Mouse (Mus musculus): ENCODE results near the gene Tmem145.
"Not testable (repeated sequence)": the region's sequence is repeated elsewhere in the genome, so short reads cannot be mapped to it uniquely, and the experiment has no call there.

Gene Tmem145

DNA sequence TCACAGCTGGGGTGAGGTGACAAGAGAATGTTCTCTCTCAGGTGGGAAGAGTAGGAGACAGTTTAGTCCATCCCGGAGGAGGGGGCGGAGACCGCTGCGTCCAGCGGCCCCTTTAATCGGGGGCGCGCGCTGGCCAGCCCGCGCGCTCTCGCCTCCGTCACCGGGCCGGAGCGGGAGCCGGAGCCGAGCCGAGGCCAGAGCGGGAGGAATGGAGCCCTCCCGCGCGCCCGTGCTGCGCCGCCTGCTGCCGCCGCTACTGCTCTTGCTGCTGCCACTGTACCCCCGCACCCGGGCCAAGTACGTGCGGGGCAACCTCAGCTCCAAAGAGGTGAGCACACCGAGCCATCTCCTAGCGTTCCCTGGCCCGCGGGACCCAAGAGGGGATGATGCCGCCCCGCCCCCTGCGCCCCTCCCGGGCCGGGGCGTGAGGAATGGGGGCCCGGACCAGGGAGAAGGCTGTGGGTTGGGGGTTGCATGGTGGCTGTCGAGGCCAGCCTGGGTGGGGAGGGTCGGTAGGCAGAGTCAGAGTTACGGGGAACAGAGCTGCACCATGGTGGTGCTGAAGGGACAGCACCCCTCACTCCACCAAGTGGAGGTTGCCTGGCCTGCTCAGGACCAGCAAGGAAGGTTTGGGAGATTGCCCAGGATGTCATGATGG is at the start of gene Tmem145:
Gene Tmem145, plus strand, starts transcription at position 151 of the 658 bp plus-strand sequence.
- peak in 1 of 2 experiments; percentile 26 for DNase-seq (ENCODE audit: low spot score in 2 of 2)

DNA sequence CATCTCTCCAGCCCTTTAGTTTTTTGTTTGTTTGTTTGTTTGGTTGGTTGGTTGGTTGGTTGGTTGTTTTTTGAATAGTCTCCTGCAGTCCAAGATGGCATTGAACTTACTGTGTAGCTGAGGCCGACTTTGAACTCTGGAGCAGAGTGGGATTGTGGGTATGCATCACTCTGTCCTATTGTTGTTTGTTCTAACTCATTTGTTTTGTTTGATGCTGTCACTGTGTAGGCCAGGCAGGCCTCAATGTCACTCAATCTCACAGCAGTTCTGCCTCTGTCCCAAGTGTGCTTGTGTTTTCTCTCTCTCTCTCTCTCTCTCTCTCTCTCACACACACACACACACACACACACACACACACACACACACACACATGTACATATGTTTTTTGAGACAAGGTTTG is 44.0 kb upstream of the Tmem145 start:
- no peak for DNase-seq (ENCODE audit: low spot score in 2 of 2)

DNA sequence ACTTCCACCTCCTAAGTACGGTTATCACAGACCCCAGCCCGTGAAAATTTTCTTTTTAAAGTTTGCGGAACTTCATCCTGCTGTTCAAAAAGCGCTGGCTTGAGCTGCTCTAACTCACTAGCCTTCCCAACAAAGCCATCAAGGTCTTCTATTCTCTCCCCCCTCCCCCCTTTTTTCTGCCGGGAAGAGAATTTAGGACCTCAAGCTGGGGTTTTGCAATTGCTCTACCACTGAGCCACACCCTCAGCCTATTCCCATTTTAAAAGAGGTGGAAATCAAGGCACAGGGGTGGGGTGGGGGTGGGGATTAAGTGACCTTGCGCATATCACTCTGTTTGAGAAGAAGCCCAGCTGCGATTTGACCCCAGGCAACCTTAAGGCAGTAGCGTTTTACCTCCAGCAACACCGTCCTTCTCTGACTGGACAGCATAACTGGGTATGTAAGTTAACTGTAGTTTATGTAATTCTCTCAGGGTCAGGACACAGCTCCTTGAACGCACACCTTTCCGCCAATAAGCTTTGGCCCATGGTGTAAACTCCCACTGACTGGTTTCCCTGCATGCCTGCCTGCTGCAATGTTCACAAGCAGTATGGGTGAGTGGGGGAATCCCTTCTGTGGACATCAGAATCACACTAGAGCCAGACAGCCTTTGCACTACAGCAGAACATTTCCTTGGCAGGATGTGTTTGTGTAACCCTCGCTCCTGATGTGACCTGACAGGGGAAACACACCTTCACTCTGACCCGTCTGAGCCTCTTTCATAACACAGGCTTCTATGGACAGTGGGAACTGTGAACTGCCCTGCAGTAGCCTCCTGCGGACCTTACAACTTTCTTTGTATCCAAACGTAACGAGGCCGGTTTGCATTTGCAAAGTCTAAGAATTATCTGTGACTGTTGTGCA is 41.7 kb upstream of the Tmem145 start:
- no peak for DNase-seq (ENCODE audit: low spot score in 2 of 2)

DNA sequence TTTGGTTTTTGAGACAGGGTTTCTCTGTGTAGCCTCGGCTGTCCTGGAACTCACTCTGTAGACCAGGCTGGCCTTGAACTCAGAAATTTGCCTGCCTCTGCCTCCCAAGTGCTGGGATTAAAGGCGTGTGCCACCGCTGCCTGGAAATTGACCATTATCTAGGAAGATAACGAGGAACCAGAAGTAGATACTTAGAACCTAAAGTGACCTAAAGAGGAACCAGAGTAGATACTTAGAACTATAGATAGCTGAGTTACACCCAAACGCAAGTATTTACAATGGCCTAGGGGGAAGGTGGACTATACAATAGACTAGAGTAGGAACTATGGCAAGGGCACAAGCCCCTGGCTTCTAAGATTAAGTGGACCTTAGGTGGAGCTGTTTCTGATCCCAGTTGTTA is 40.2 kb upstream of the Tmem145 start:
- DNase-seq (ENCODE audit: low spot score in 2 of 2) = not testable (repeated sequence)

DNA sequence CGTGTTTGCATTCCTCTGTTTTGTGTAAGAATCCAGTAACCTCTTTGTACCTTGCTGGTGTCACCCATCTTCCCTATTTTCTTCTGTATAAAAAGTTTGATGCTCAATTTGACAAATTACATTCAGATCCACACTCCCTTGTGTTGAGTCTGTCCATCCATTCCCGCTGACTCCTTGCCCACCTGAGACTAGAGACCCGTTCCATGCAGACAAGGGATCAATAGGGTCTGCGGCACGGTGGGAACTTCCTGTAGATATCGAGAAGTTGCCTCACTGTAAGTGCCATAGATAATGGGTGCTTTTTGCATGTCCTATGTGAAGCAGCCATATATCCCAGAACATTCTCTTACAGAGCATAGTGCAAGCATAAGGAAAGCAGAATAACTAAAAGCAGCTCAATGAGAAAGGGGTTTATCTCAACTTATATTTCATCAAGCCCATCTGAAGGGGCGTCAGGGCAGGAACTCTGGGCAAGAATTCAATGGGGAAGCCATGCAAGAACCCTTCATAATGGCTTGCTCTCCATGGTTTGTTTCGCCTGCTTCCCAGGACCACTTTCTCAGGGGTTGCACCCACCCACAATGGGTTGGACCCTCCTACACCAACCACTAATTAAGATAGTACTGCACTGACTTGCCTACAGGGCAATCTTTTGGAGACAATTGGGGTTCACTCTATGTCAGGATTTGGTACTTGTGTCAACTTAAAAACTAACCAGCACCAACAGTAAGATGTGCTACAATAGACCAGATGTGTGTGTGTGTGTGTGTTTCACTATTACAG is 39.5 kb upstream of the Tmem145 start:
- DNase-seq (ENCODE audit: low spot score in 2 of 2) = no peak

DNA sequence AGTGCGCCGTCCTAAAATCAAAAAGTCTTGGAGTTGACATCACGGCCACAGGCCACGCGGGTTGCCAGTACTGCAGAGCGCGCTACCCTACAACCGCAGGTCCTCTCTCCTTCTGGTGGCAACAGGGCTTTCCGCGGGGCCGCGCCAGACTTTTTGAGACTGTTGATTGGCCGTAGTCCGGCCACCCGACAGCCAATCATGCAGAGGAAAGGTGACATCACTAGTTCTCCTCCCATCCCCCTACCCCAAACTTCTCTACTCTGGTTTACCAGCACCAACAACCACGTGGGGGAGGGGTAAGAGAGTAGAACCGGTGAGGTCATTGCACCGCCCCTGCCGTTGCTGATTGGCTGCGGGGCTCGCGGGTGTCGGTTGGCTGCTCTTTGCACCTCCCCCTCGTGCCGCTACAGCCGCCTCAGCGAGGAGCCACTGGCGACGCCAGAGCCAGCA is 38.6 kb upstream of the Tmem145 start, which contains the start of gene Cic:
Gene Cic, plus strand, starts transcription at position 404 of the 450 bp plus-strand sequence.
- DNase-seq (ENCODE audit: low spot score in 2 of 2) = peak; percentile 100

DNA sequence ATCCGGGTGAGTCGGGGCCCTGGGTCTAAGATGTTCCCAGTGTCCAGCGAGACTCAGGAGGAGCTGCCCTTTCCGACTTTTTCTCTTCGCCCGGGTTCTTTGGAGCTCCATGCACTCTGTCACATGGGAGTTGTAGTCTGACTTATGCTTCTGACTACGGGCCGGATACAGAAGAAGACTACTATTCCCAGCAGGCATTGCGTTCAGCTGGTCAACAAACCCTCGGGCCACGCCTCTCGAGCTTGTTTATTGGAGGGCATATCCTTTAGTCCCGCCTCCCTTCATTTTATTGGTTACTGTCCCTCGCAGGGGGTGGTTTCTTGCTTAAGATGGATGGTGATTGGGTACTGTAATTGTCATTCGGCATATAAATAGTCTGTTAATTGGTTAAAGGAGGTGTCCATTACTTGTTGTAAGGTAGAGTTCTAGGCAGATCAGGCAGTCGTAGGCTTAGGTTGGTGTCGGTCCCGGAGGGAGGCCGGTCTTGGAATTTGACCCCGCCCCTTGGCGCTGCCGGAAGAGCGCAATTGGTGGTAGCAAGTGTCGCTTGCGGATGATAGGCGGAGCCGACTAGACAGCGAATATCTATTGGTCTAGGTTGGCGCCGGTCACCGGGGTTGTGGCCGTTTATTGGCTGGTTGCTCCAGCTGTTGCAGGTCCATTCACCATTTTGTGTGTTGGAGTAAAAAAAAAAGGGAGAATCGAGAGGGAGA is 38.0 kb upstream of the Tmem145 start:
- DNase-seq (ENCODE audit: low spot score in 2 of 2) = peak; percentile 99

DNA sequence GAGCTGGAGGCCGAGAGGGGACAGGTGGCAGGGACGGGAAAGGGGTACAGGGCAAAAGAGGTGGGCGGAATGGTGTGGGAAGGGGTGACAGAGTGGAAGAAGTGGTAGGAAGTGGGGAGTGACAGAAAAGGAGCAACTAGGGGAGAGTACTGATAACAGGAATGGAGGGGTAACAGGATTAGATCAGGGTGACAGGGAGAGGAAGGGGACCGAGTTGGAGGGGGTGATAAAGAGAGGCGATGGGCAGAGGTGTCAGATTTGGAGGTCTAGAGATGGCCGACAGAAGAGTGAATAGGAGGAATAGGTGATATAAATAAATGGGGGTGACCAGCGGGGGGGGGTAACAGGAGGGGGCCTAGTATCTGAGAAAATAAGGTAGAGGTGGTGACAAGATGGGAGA is 37.3 kb upstream of the Tmem145 start:
- no peak for DNase-seq (ENCODE audit: low spot score in 2 of 2)

DNA sequence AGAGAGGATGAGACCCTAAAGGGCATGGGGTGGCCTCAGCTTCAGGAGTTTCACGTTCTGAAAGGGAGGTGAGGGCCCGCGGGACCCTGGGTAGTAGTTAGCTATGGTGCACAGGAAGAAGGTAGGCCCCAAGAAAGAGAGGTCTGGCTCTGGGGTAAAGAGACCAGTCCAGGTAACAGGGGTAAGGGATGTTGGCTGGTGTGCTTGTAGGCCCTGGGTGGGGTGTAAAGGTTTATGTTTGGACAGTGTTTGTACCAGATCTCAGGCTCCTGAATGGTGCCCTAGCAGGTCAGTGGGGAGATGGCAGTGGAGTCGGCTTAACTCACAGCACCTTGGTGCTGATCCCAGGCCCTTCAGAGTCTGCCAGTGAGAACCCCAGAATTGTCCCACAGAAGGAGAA is 36.9 kb upstream of the Tmem145 start:
- no peak for DNase-seq (ENCODE audit: low spot score in 2 of 2)

DNA sequence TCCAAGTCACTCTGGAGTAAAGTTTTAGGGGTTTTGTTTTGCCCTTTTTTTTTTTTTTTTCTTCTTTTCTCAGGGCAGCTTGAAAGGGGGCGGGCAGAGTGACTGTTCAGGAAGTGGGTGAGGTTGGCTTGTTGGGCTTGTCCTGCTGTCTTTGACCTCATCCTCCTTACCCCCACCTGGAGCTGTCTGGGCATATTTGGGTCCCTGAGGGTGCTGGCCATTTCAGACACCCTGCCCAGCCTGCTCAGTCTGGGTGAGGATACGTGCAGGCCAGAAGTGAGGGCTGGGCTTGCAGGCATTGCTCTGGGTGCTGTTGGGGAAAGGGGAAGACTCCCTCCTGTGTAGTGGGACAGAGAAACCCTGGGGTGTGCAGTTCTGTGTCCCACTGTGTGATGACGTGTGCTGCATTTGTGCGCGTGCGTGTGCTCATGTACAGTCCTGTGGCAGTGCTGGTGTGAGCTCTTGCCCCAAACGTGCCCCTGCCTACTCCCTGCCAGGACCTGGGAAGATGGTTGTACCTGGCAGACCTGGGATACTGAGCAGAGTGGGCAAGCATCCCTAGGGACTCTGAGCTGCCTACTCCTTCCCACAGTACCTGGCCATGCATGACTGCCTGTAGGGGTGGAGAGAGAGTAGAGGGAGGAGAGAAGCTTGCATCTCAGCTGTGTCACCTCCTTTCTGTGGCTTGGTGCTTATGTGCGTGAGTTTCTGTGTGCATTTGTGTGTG is 36.2 kb upstream of the Tmem145 start:
- DNase-seq (ENCODE audit: low spot score in 2 of 2) = peak; percentile 54 to 70

DNA sequence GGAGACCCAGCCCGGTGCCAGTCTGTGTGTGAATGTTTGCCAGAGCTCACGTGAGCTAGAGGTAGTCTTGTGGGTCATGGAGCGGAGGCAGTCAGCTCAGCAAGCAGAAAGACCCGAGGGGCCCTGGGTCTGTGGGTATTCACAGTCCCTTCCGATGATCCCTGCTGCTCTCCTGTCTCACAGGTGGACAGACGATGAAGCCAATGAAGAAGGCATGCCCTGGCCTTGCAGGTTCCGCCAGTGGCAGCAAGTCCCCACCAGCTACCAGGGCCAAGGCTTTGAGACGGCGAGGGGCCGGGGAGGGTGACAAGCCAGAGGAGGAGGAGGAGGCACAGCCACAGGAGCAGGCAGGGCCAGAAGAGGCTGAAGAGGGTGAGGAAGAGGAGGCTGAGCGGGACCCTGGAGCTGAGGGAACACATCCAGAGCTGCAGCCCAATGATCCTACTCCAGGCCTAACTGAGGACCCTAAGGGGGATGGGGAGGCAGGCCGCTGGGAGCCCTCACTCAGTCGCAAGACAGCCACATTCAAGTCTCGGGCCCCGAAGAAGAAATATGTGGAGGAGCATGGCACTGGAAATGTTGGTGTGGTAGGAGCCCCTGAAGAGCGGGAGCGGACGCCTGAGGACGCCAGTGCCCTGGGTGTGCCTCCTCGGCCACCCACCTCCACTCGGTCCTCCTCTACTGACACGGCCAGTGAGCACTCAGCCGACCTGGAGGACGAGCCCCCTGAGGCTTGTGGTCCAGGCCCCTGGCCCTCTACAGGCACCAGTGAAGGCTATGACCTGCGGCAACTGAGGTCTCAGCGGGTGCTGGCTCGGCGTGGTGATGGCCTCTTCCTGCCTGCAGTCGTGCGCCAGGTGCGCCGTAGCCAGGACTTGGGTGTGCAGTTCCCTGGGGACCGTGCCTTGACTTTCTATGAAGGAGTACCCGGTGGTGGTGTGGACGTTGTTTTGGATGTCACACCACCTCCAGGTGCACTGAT is 35.0 kb upstream of the Tmem145 start:
- no peak for DNase-seq (ENCODE audit: low spot score in 2 of 2)

DNA sequence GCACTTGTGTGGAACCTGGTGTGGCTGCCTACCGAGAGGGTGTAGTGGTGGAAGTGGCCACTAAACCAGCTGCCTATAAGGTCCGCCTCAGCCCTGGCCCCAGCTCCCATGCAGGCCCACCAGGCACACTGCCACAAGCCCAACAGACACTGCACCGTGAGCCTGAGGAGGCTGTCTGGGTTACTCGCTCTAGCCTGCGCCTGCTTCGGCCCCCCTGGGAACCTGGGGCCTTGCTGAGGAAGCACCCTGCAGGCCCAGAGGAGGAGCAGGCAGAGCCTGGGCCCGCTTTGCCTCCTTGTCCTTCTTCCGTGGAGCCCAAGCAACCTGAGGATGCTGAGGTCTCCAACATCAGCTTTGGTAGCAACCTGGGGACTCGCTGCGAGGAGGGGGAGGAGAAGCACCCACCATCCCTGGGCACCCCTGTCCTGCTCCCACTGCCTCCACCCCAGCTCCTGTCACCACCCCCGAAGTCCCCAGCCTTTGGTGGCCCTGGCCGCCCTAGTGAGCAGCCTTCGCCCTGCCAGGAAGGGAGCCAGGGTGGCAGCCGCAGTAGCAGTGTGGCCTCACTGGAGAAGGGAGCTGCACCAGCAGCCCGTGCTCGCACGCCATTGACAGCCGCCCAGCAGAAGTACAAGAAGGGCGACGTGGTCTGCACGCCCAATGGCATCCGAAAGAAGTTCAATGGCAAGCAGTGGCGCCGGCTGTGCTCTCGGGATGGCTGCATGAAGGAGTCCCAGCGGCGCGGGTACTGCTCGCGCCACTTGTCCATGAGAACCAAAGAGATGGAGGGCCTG is 34.1 kb upstream of the Tmem145 start:
- no peak for DNase-seq (ENCODE audit: low spot score in 2 of 2)

DNA sequence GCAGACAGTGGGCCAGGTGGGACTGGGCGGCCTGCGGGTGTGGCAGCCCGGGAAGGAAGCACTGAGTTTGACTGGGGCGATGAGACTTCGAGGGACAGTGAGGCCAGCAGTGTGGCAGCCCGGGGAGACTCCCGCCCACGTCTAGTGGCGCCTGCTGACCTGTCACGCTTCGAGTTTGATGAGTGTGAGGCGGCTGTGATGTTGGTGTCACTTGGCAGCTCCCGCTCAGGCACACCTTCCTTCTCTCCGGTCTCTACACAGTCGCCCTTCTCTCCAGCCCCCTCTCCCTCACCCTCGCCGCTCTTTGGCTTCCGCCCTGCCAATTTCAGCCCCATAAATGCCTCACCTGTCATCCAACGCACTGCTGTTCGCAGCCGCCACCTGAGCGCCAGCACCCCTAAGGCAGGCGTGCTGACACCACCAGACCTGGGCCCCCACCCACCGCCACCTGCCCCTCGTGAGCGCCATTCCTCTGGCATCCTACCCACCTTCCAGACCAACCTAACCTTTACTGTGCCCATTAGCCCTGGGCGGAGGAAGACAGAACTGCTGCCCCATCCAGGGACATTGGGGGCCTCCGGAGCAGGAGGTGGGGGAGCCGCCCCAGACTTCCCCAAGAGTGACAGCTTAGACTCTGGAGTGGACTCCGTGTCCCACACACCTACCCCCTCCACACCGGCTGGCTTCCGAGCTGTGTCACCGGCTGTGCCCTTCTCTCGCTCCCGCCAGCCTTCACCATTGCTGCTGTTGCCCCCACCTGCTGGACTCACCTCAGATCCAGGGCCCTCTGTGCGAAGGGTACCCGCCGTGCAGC is 33.3 kb upstream of the Tmem145 start:
- no peak for DNase-seq (ENCODE audit: low spot score in 2 of 2)

DNA sequence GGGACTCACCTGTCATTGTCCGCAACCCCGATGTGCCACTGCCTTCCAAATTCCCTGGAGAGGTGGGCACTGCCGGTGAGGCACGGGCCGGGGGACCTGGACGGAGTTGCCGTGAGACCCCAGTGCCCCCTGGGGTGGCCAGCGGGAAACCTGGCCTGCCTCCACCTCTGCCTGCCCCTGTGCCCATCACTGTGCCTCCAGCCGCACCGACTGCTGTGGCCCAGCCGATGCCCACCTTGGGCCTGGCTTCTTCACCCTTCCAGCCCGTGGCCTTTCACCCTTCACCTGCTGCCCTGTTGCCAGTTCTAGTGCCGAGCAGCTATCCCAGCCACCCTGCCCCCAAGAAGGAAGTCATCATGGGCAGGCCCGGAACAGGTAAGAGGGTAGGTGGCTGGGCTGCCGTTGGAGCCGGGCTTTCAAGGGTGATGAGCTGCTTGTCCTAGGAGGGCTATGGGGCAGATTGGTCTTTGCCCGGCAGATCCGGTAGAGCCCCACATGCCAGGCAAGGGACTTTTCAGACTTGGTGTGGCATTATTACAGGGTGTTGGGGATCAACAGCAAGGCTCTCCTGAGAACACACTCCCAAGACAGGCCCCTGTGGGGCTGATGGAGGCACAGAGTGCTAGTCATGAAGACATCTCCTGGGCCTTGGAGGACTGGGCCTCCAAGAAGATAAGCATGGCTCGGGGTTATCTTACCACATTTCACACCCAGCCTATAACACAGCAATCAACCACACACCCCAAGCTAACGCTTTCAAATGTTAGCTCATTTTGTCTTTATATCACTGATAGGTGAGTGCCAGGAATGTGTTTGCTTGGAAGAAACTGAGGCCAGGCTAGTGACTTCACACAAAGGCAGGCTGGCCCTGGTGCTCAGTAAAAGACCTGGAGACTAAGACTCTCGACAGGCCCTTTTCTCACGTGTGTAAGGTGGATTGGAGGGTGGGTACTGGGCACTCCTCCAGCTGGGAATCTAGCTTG is 32.4 kb upstream of the Tmem145 start:
- no peak for DNase-seq (ENCODE audit: low spot score in 2 of 2)

DNA sequence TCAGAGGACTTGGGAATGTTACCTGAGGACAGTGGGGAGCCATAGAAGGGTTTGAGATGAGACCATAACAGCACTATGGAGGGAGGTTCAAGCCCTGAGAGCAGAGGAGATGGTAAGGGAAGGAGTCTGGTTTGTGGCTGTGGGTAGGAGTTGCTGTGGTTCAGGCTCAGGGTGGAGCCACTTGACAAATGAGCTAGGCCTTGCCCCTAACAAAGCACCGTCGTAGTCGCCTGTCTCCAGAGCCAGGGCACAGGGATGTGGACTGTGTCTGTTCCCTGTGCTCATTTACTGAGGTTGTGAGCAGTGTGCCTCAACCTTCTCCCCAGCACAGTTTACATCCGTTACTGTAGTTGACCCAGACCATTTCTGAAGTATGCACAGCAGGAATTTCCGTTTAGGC is 31.3 kb upstream of the Tmem145 start:
- peak; percentile 46 to 49 for DNase-seq (ENCODE audit: low spot score in 2 of 2)

DNA sequence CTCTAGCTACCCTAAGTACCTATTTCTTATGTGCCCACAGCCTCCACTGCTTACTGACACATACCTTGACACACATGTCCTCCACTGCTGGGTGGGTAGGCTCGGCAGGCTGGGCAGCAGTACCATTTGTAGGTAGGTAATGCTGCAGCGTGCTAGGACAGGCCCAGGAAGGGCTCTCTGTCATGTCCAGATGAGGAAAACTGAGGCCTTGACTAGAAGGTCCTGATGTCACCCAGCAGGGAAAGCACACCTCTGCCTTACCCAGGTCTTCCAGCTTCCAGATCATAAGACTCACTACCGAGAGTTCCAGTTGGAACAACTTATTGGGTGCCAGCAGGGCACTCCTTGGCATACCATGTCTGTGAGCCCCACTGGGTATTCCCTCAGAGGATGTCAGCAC is 30.9 kb upstream of the Tmem145 start:
- no peak for DNase-seq (ENCODE audit: low spot score in 2 of 2)
